Comparison of ENCODE assay signal across 25 mouse cellular contexts in genomic region chr7:30821532-30821931, GRCm38 (mm10). TPM values are rescaled to one million over a fixed set of nuclear protein-coding genes. Genes with fewer than 3 reads are reported as not detected.
DNase-seq lines count a peak whose midpoint lies in the region; ATAC-seq and TF ChIP-seq lines count a peak whose summit lies in the region.
"Had no signal": no experiment of that assay in that cellular context is flagged by ENCODE, and none has a peak within 500 bp of the region (broad histone marks: within the 10 kb centered on the region; RNA-seq: fewer than 3 reads in every experiment).

No protein-coding gene starts in this region.

- peaks cover 24% of the 10 kb centered on the region for H3K4me1 ChIP-seq in spleen, adult 2 months (ENCODE audit: control insufficient read depth, insufficient read depth, insufficient read length)
- H3K4me1 ChIP-seq: forebrain, embryonic 15.5 days; hindbrain, embryonic 15.5 days; neural tube, embryonic 15.5 days had no signal

- no peak overlapping the region for H3K4me3 ChIP-seq in spleen, adult 2 months (ENCODE audit: extremely low read depth, insufficient read depth, insufficient read length)
- H3K4me3 ChIP-seq: forebrain, embryonic 15.5 days; hindbrain, embryonic 15.5 days; limb, embryonic 15.5 days; neural tube, embryonic 15.5 days had no signal

- H3K36me3 ChIP-seq in spleen, adult 2 months (ENCODE audit: control insufficient read depth, insufficient read depth, low read length), result no peaks in the 10 kb centered on the region
- H3K36me3 ChIP-seq: forebrain, embryonic 15.5 days; hindbrain, embryonic 15.5 days; limb, embryonic 15.5 days; neural tube, embryonic 15.5 days had no signal

- ATAC-seq in granulocyte monocyte progenitor cell, adult 5-6 weeks (replicated peaks; ENCODE audit: poor library complexity, severe bottlenecking), result no peak; the same call in 1 of the 2 replicates
- ATAC-seq in megakaryocyte progenitor cell, adult 5-6 weeks (replicated peaks; ENCODE audit: poor library complexity), result no peak; the same call in 1 of the 2 replicates
- ATAC-seq: forebrain, embryonic 15.5 days; intestine, embryonic 16.5 days; midbrain, embryonic 16.5 days had no signal

- peak; percentile 92 for DNase-seq in heart, adult 11 months
- DNase-seq in heart, postnatal 25 days (ENCODE audit: low spot score), result no peak
- no peak for DNase-seq in spleen, adult 2 months (ENCODE audit: low read depth in 1 of 2, low spot score in 2 of 2)
- DNase-seq in spleen, postnatal 14 days (ENCODE audit: low spot score in 2 of 2), result no peak
- peak; percentile 55 for DNase-seq in kidney, postnatal 10 days
- DNase-seq: cerebellum, adult 9-11 months; heart, postnatal 4 days; lung, postnatal 10 days; right cerebral cortex, postnatal 25 days had no signal

- peak overlapping the region; percentile 54 for H3K27ac ChIP-seq in spleen, adult 2 months (ENCODE audit: insufficient read depth, low read length)
- H3K27ac ChIP-seq: forebrain, embryonic 15.5 days; hindbrain, embryonic 15.5 days; limb, embryonic 15.5 days; neural tube, embryonic 15.5 days had no signal

- WGBS in spleen, adult 2 months, result 35% methylated on average over 5 of the region's 5 CpGs

- H3K27me3 ChIP-seq in spleen, adult 2 months (ENCODE audit: control insufficient read depth, insufficient read depth, low read length), result no peaks in the 10 kb centered on the region
- H3K27me3 ChIP-seq: CH12.LX; forebrain, embryonic 15.5 days; hindbrain, embryonic 15.5 days; limb, embryonic 15.5 days; neural tube, embryonic 15.5 days had no signal

- no peak for TF ChIP-seq CTCF in spleen, adult 2 months (IDR thresholded peaks at IDR 0.05; ENCODE audit: extremely low read depth, insufficient read depth, insufficient read length, insufficient replicate concordance)

- TF ChIP-seq POLR2A in spleen, adult 2 months (IDR thresholded peaks at IDR 0.05; ENCODE audit: low read depth, low read length), result no peak

- intact Hi-C loops in heart, postnatal 25 days (cut with DNase I), result no loop called here

RNA-seq across cellular contexts. Expression of gene Ffar2, which starts 2.0 kb away (rescaled TPM):
- total RNA-seq in heart, postnatal 25 days (2021), result under 1 TPM in 1 of 2 experiments, not detected in 1; 0.22 TPM
- 19.2 and 38.6 TPM in 2 replicates for polyA plus RNA-seq in spleen, adult 2 months (2012; rRNA removed)
- total RNA-seq in granulocyte monocyte progenitor cell, adult 5-6 weeks (2014; fragmentation: Nextera tagmentation), result 6.5 and 17.9 TPM in 2 replicates
- total RNA-seq in granulocyte monocyte progenitor cell, adult 5-6 weeks (2017), result 23.4 and 26.4 TPM in 2 replicates
- total RNA-seq in megakaryocyte progenitor cell, adult 5-6 weeks (2015), result 8.5 and 8.8 TPM in 2 replicates
- total RNA-seq in megakaryocyte progenitor cell, adult 5-6 weeks (2017), result 25.9 and 31.5 TPM in 2 replicates
- total RNA-seq: heart, postnatal 4 days; left cerebral cortex, adult 18-20 months; left cerebral cortex, postnatal 36 days; MEL had no signal
- polyA plus RNA-seq: limb, embryonic 15.5 days had no signal

RNA-seq across cellular contexts. Expression of gene Krtdap, which starts 33.8 kb away (rescaled TPM):
- not detected for total RNA-seq in heart, postnatal 25 days (2021)
- not detected in 2 replicates for polyA plus RNA-seq in spleen, adult 2 months (2012; rRNA removed)
- total RNA-seq in granulocyte monocyte progenitor cell, adult 5-6 weeks (2014; fragmentation: Nextera tagmentation), result not detected in 2 replicates
- total RNA-seq in granulocyte monocyte progenitor cell, adult 5-6 weeks (2017), result not detected in 2 replicates
- not detected in 2 replicates for total RNA-seq in megakaryocyte progenitor cell, adult 5-6 weeks (2015)
- total RNA-seq in megakaryocyte progenitor cell, adult 5-6 weeks (2017), result not detected in 2 replicates
- total RNA-seq: CH12.LX; heart, postnatal 4 days; left cerebral cortex, adult 18-20 months; left cerebral cortex, postnatal 36 days; MEL had no signal
- polyA plus RNA-seq: heart, embryonic 14.5 days; midbrain, embryonic 16.5 days had no signal

RNA-seq across cellular contexts. Expression of gene Ffar3, which starts 34.4 kb away (rescaled TPM):
- not detected for total RNA-seq in heart, postnatal 25 days (2021)
- polyA plus RNA-seq in spleen, adult 2 months (2012; rRNA removed), result 0.59 and 0.84 TPM in 2 replicates
- total RNA-seq in granulocyte monocyte progenitor cell, adult 5-6 weeks (2014; fragmentation: Nextera tagmentation), result not detected in 2 replicates
- total RNA-seq in granulocyte monocyte progenitor cell, adult 5-6 weeks (2017), result not detected in 2 replicates
- total RNA-seq in megakaryocyte progenitor cell, adult 5-6 weeks (2015), result not detected in 2 replicates
- not detected in 2 replicates for total RNA-seq in megakaryocyte progenitor cell, adult 5-6 weeks (2017)
- total RNA-seq: CH12.LX; heart, postnatal 4 days; left cerebral cortex, adult 18-20 months; left cerebral cortex, postnatal 36 days; MEL had no signal
- polyA plus RNA-seq: embryonic facial prominence, embryonic 14.5 days; forebrain, embryonic 15.5 days; gonadal fat pad, adult 2 months; heart, embryonic 14.5 days; hindbrain, embryonic 15.5 days; limb, embryonic 15.5 days; liver, embryonic 16.5 days; midbrain, embryonic 16.5 days; neural tube, embryonic 15.5 days had no signal

RNA-seq across cellular contexts. Expression of gene Ffar1, which starts 39.8 kb away (rescaled TPM):
- not detected for total RNA-seq in heart, postnatal 25 days (2021)
- polyA plus RNA-seq in spleen, adult 2 months (2012; rRNA removed), result 17.0 and 20.1 TPM in 2 replicates
- total RNA-seq in granulocyte monocyte progenitor cell, adult 5-6 weeks (2014; fragmentation: Nextera tagmentation), result not detected in 2 replicates
- not detected in 2 replicates for total RNA-seq in granulocyte monocyte progenitor cell, adult 5-6 weeks (2017)
- total RNA-seq in megakaryocyte progenitor cell, adult 5-6 weeks (2015), result not detected in 2 replicates
- not detected in 2 replicates for total RNA-seq in megakaryocyte progenitor cell, adult 5-6 weeks (2017)
- total RNA-seq: heart, postnatal 4 days; left cerebral cortex, adult 18-20 months; left cerebral cortex, postnatal 36 days; MEL had no signal
- polyA plus RNA-seq: embryonic facial prominence, embryonic 14.5 days; forebrain, embryonic 15.5 days; heart, embryonic 14.5 days; hindbrain, embryonic 15.5 days; limb, embryonic 15.5 days; liver, embryonic 16.5 days; midbrain, embryonic 16.5 days; neural tube, embryonic 15.5 days had no signal

RNA-seq across cellular contexts. Expression of gene Dmkn, which starts 58.0 kb away (rescaled TPM):
- 1 to 10 TPM; 3.6 to 6.6 TPM for total RNA-seq in heart, postnatal 25 days (2021)
- polyA plus RNA-seq in spleen, adult 2 months (2012; rRNA removed), result 1.1 and 1.5 TPM in 2 replicates
- 68.4 and 69.3 TPM in 2 replicates for total RNA-seq in granulocyte monocyte progenitor cell, adult 5-6 weeks (2014; fragmentation: Nextera tagmentation)
- total RNA-seq in granulocyte monocyte progenitor cell, adult 5-6 weeks (2017), result 81.3 and 133 TPM in 2 replicates
- total RNA-seq in megakaryocyte progenitor cell, adult 5-6 weeks (2015), result 81.7 and 87.4 TPM in 2 replicates
- total RNA-seq in megakaryocyte progenitor cell, adult 5-6 weeks (2017), result 95.3 and 119 TPM in 2 replicates
- total RNA-seq: CH12.LX, MEL had no signal

Comparison
In these comparisons a context has a peak if more than half of its experiments do, and no peak if none do; other contexts are left out.
1. DNase-seq: peak in heart, adult 11 months (single experiment) and kidney, postnatal 10 days (single experiment); none in heart, postnatal 25 days (single experiment), spleen, adult 2 months (0 of 2) and spleen, postnatal 14 days (0 of 2).
2. RNA of gene Ffar2, which starts 2.0 kb away (total RNA-seq): 6.5 to 26.4 TPM in granulocyte monocyte progenitor cell, adult 5-6 weeks and 8.5 to 31.5 TPM in megakaryocyte progenitor cell, adult 5-6 weeks; 0.22 TPM in heart, postnatal 25 days; every median in the first group is over 4 times any median in the second.